Mouse (Mus musculus): Measurements from ENCODE around the gene BC034090. TPM values are rescaled to one million over a fixed set of nuclear protein-coding genes. Genes with fewer than 3 reads are reported as not detected.

The BC034090 gene
- total RNA-seq, 2 experiments from 2014 or later = not detected

GRCm38 (mm10) chr1:155245516-155245915 is 1.3 kb upstream of the BC034090 start:
- no peak for ATAC-seq (replicated peaks; ENCODE audit: low FRiP score, poor library complexity, severe bottlenecking)

- no peak for ATAC-seq (replicated peaks; ENCODE audit: low FRiP score, poor library complexity, severe bottlenecking)
Measured at GRCm38 (mm10) chr1:155244771-155245211, 547 bp upstream of the BC034090 start.

GRCm38 (mm10) chr1:155242488-155242745 is 1.8 kb downstream of the BC034090 start:
- ATAC-seq (replicated peaks; ENCODE audit: low FRiP score, poor library complexity, severe bottlenecking) = no peak

GRCm38 (mm10) chr1:155241701-155242487 is 2.4 kb downstream of the BC034090 start:
- ATAC-seq (replicated peaks; ENCODE audit: low FRiP score, poor library complexity, severe bottlenecking) = no peak

- no peak for ATAC-seq (replicated peaks; ENCODE audit: low FRiP score, poor library complexity, severe bottlenecking)
Measured at GRCm38 (mm10) chr1:155239962-155240717, 4.1 kb downstream of the BC034090 start.

- ATAC-seq (replicated peaks; ENCODE audit: low FRiP score, poor library complexity, severe bottlenecking) = no peak
Measured at GRCm38 (mm10) chr1:155239169-155239568, 5.1 kb downstream of the BC034090 start.

GRCm38 (mm10) chr1:155238126-155238525 is 6.1 kb downstream of the BC034090 start:
- ATAC-seq (replicated peaks; ENCODE audit: low FRiP score, poor library complexity, severe bottlenecking) = no peak

- ATAC-seq (replicated peaks; ENCODE audit: low FRiP score, poor library complexity, severe bottlenecking) = no peak
Measured at GRCm38 (mm10) chr1:155237390-155237789, 6.9 kb downstream of the BC034090 start.

GRCm38 (mm10) chr1:155236306-155237024 is 7.8 kb downstream of the BC034090 start:
- no peak for ATAC-seq (replicated peaks; ENCODE audit: low FRiP score, poor library complexity, severe bottlenecking)

GRCm38 (mm10) chr1:155235641-155236040 is 8.6 kb downstream of the BC034090 start:
- no peak for ATAC-seq (replicated peaks; ENCODE audit: low FRiP score, poor library complexity, severe bottlenecking)

- no peak for ATAC-seq (replicated peaks; ENCODE audit: low FRiP score, poor library complexity, severe bottlenecking)
Measured at GRCm38 (mm10) chr1:155233931-155234607, 10.2 kb downstream of the BC034090 start.

- ATAC-seq (replicated peaks; ENCODE audit: low FRiP score, poor library complexity, severe bottlenecking) = no peak
Measured at GRCm38 (mm10) chr1:155233378-155233777, 10.9 kb downstream of the BC034090 start.

GRCm38 (mm10) chr1:155232786-155233185 is 11.5 kb downstream of the BC034090 start:
- no peak for ATAC-seq (replicated peaks; ENCODE audit: low FRiP score, poor library complexity, severe bottlenecking)

GRCm38 (mm10) chr1:155232385-155232784 is 11.9 kb downstream of the BC034090 start:
- ATAC-seq (replicated peaks; ENCODE audit: low FRiP score, poor library complexity, severe bottlenecking) = no peak

GRCm38 (mm10) chr1:155229464-155230411 is 14.5 kb downstream of the BC034090 start:
- no peak for ATAC-seq (replicated peaks; ENCODE audit: low FRiP score, poor library complexity, severe bottlenecking)

- ATAC-seq (replicated peaks; ENCODE audit: low FRiP score, poor library complexity, severe bottlenecking) = peak; percentile 65
Measured at GRCm38 (mm10) chr1:155223849-155224554, 20.2 kb downstream of the BC034090 start.

GRCm38 (mm10) chr1:155223036-155223435 is 21.2 kb downstream of the BC034090 start:
- ATAC-seq (replicated peaks; ENCODE audit: low FRiP score, poor library complexity, severe bottlenecking) = no peak

- ATAC-seq (replicated peaks; ENCODE audit: low FRiP score, poor library complexity, severe bottlenecking) = no peak
Measured at GRCm38 (mm10) chr1:155222101-155222669, 22.1 kb downstream of the BC034090 start.
